Mouse (Mus musculus): ENCODE data around the gene Olfr54.

GRCm38 (mm10) chr11:51060981-51061380 lies 46.9 kb downstream of the Olfr54 start:
- TF ChIP-seq CTCF (IDR thresholded peaks at IDR 0.05; ENCODE audit: extremely low read depth, insufficient read depth, low read length) (no peak), POLR2A (IDR thresholded peaks at IDR 0.05; ENCODE audit: extremely low read depth, insufficient read depth, low read length) (no peak)
